Mouse (Mus musculus): ENCODE measurements around the gene Cox16.

Cox16 gene

GRCm38 (mm10) chr12:81324116-81324515, 160.8 kb downstream of the Cox16 start:
- DNase-seq = no peak

- DNase-seq = no peak
These were observed 163.9 kb downstream of the Cox16 start for GRCm38 (mm10) chr12:81321021-81321420.

- DNase-seq = no peak
These were observed 167.1 kb downstream of the Cox16 start for GRCm38 (mm10) chr12:81317811-81318210.

GRCm38 (mm10) chr12:81315953-81316352, 169.0 kb downstream of the Cox16 start:
- no peak for DNase-seq
